Mouse (Mus musculus) olfactory bulb, adult 2 months (tissue): ENCODE results near the gene Ubash3b.

Experiments used
- CTCF ChIP-seq: fragments of 200-500 bp; IDR thresholded peaks from 2 replicates; pipeline ENCODE4 v1.5.1; 2012; ENCODE audit warnings: low read depth, mild to moderate bottlenecking, low read length, moderate library complexity; ENCODE audit not compliant: insufficient read depth
- POLR2A ChIP-seq: fragments of 200-500 bp; IDR thresholded peaks from 2 replicates; pipeline ENCODE4 v1.6.1; 2012; ENCODE audit warnings: mild to moderate bottlenecking, low read depth, low read length, moderate library complexity; ENCODE audit not compliant: insufficient read depth

DNA sequence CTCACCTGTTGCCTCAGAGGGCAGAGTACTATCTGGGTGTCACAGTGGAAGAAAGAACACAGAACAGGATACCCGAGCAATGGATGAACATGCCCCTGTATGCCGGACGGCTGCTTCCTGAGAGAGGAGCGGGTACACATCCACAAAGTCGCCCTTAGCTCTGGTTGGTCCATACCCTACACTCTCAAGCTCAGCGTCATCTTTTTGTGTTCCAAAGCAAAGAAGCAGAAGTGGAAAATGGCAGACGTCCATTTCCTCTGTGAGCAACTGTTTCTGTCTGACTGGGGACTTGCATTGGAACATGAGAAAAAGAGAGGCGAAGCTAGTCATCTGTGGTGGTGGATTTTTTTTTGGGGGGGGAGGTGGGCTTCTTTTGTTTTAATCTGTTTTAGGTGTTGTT is 30.9 kb downstream of the Ubash3b start:
- no peak for TF ChIP-seq CTCF
- no peak for TF ChIP-seq POLR2A
